Mouse (Mus musculus): Measurements from ENCODE around the gene Tm6sf2. TPM values are rescaled to one million over a fixed set of nuclear protein-coding genes. Genes with fewer than 3 reads are reported as not detected.

Gene Tm6sf2
- 0.95 and 1.6 TPM in 2 replicates for polyA plus RNA-seq (2014; fragmentation: Nextera tagmentation; extraction: Ambion mirVana)

GRCm38 (mm10) chr8:70072441-70073069, at the start of gene Tm6sf2:
Tm6sf2 (plus strand) TSS chr8:70072924.
- no peaks in the 10 kb centered on the region for H3K4me1 ChIP-seq (ENCODE audit: control insufficient read depth, insufficient read depth, low read length)
- no peak within 1 kb of the TSS for H3K27ac ChIP-seq (ENCODE audit: low read depth, low read length)
- no peak within 1 kb of the TSS for H3K4me3 ChIP-seq (ENCODE audit: low read depth, low read length)
- 8% methylated on average over 23 of the region's 27 CpGs for WGBS
- ATAC-seq (ENCODE audit: low FRiP score) (no peak; the same call in 1 of the 2 replicates), DNase-seq (ENCODE audit: low spot score, missing footprints) (no peak)
- no peak within 1 kb of the TSS for H3K4me2 ChIP-seq
- H3K9me3 ChIP-seq (ENCODE audit: control insufficient read depth, low read length), result no peaks in the 10 kb centered on the region
- H3K27me3 ChIP-seq (ENCODE audit: control insufficient read depth, insufficient read depth, low read length), result no peaks in the 10 kb centered on the region
- H3K36me3 ChIP-seq (ENCODE audit: control insufficient read depth, insufficient read depth, low read length), result peaks cover 19% of the 10 kb centered on the region
- H3K9ac ChIP-seq (ENCODE audit: low read length), result no peak within 1 kb of the TSS

- Histone ChIP-seq H3K9me3 (ENCODE audit: control insufficient read depth, low read length) (no peaks in the 10 kb centered on the region), H3K4me2 (no peak overlapping the region), H3K4me3 (ENCODE audit: low read depth, low read length) (no peak overlapping the region), H3K4me1 (ENCODE audit: control insufficient read depth, insufficient read depth, low read length) (no peaks in the 10 kb centered on the region), H3K27me3 (ENCODE audit: control insufficient read depth, insufficient read depth, low read length) (no peaks in the 10 kb centered on the region), H3K9ac (ENCODE audit: low read length) (no peak overlapping the region), H3K36me3 (ENCODE audit: control insufficient read depth, insufficient read depth, low read length) (peaks cover 67% of the 10 kb centered on the region), H3K27ac (ENCODE audit: low read depth, low read length) (no peak overlapping the region)
- peak; percentile 71 for DNase-seq (ENCODE audit: low spot score, missing footprints)
- ATAC-seq (ENCODE audit: low FRiP score), result no peak
- 88% methylated on average over 8 of the region's 8 CpGs for WGBS
These were observed 49.1 kb upstream of the Tm6sf2 start for GRCm38 (mm10) chr8:70023596-70023995.

- DNase-seq (ENCODE audit: low spot score, missing footprints) (no peak), ATAC-seq (ENCODE audit: low FRiP score) (no peak)
- H3K27ac ChIP-seq (ENCODE audit: low read depth, low read length), result no peak overlapping the region
- no peak overlapping the region for H3K9ac ChIP-seq (ENCODE audit: low read length)
- H3K4me2 ChIP-seq, result no peak overlapping the region
- no peaks in the 10 kb centered on the region for H3K4me1 ChIP-seq (ENCODE audit: control insufficient read depth, insufficient read depth, low read length)
- peaks cover 58% of the 10 kb centered on the region for H3K36me3 ChIP-seq (ENCODE audit: control insufficient read depth, insufficient read depth, low read length)
- no peaks in the 10 kb centered on the region for H3K27me3 ChIP-seq (ENCODE audit: control insufficient read depth, insufficient read depth, low read length)
- WGBS, result 88% methylated on average over 2 of the region's 2 CpGs
- H3K4me3 ChIP-seq (ENCODE audit: low read depth, low read length), result no peak overlapping the region
- H3K9me3 ChIP-seq (ENCODE audit: control insufficient read depth, low read length), result no peaks in the 10 kb centered on the region
These were observed 46.6 kb upstream of the Tm6sf2 start for GRCm38 (mm10) chr8:70026151-70026550.

- Histone ChIP-seq H3K27ac (ENCODE audit: low read depth, low read length) (no peak overlapping the region), H3K4me2 (no peak overlapping the region), H3K4me1 (ENCODE audit: control insufficient read depth, insufficient read depth, low read length) (no peaks in the 10 kb centered on the region), H3K36me3 (ENCODE audit: control insufficient read depth, insufficient read depth, low read length) (peaks cover 36% of the 10 kb centered on the region), H3K9ac (ENCODE audit: low read length) (no peak overlapping the region), H3K27me3 (ENCODE audit: control insufficient read depth, insufficient read depth, low read length) (no peaks in the 10 kb centered on the region), H3K9me3 (ENCODE audit: control insufficient read depth, low read length) (no peaks in the 10 kb centered on the region), H3K4me3 (ENCODE audit: low read depth, low read length) (no peak overlapping the region)
- 95% methylated on average over 1 of the region's 1 CpGs for WGBS
- ATAC-seq (ENCODE audit: low FRiP score), result no peak
- DNase-seq (ENCODE audit: low spot score, missing footprints), result no peak
These were observed 42.5 kb upstream of the Tm6sf2 start for GRCm38 (mm10) chr8:70030255-70030654.

- no peak overlapping the region for H3K4me3 ChIP-seq (ENCODE audit: low read depth, low read length)
- H3K27me3 ChIP-seq (ENCODE audit: control insufficient read depth, insufficient read depth, low read length), result no peaks in the 10 kb centered on the region
- ATAC-seq (ENCODE audit: low FRiP score), result no peak
- H3K4me2 ChIP-seq, result no peak overlapping the region
- WGBS, result 98% methylated on average over 1 of the region's 1 CpGs
- no peak for DNase-seq (ENCODE audit: low spot score, missing footprints)
- no peak overlapping the region for H3K9ac ChIP-seq (ENCODE audit: low read length)
- no peak overlapping the region for H3K27ac ChIP-seq (ENCODE audit: low read depth, low read length)
- 0 out of 2 replicates have a peak, but pooled peaks cover 2% of the 10 kb centered on the region for H3K36me3 ChIP-seq (ENCODE audit: control insufficient read depth, insufficient read depth, low read length)
- no peaks in the 10 kb centered on the region for H3K9me3 ChIP-seq (ENCODE audit: control insufficient read depth, low read length)
- peaks cover 17% of the 10 kb centered on the region for H3K4me1 ChIP-seq (ENCODE audit: control insufficient read depth, insufficient read depth, low read length)
These were observed 34.7 kb upstream of the Tm6sf2 start for GRCm38 (mm10) chr8:70037994-70038393.

- no peaks in the 10 kb centered on the region for H3K36me3 ChIP-seq (ENCODE audit: control insufficient read depth, insufficient read depth, low read length)
- H3K4me1 ChIP-seq (ENCODE audit: control insufficient read depth, insufficient read depth, low read length), result peaks cover 23% of the 10 kb centered on the region
- H3K9me3 ChIP-seq (ENCODE audit: control insufficient read depth, low read length), result no peaks in the 10 kb centered on the region
- DNase-seq (ENCODE audit: low spot score, missing footprints), result peak; percentile 91
- no peaks in the 10 kb centered on the region for H3K27me3 ChIP-seq (ENCODE audit: control insufficient read depth, insufficient read depth, low read length)
- no peak overlapping the region for H3K27ac ChIP-seq (ENCODE audit: low read depth, low read length)
- H3K4me2 ChIP-seq, result peak overlapping the region; percentile 50
- WGBS, result 1% methylated on average over 47 of the region's 47 CpGs
- H3K9ac ChIP-seq (ENCODE audit: low read length), result peak overlapping the region; percentile 90
- no peak for ATAC-seq (ENCODE audit: low FRiP score)
- peak overlapping the region; percentile 86 for H3K4me3 ChIP-seq (ENCODE audit: low read depth, low read length)
These were observed 30.7 kb upstream of the Tm6sf2 start for GRCm38 (mm10) chr8:70041885-70042546.

- Histone ChIP-seq H3K27me3 (ENCODE audit: control insufficient read depth, insufficient read depth, low read length) (no peaks in the 10 kb centered on the region), H3K9ac (ENCODE audit: low read length) (peak within 1 kb of the TSS; percentile 90), H3K4me2 (peak within 1 kb of the TSS; percentile 87), H3K27ac (ENCODE audit: low read depth, low read length) (peak within 1 kb of the TSS; percentile 5; the same call in 1 of the 2 replicates), H3K4me3 (ENCODE audit: low read depth, low read length) (peak within 1 kb of the TSS; percentile 86), H3K36me3 (ENCODE audit: control insufficient read depth, insufficient read depth, low read length) (no peaks in the 10 kb centered on the region), H3K9me3 (ENCODE audit: control insufficient read depth, low read length) (no peaks in the 10 kb centered on the region), H3K4me1 (ENCODE audit: control insufficient read depth, insufficient read depth, low read length) (peaks cover 23% of the 10 kb centered on the region)
- peak; percentile 98 for ATAC-seq (ENCODE audit: low FRiP score)
- WGBS, result under 1% methylated on average over 64 of the region's 65 CpGs
- DNase-seq (ENCODE audit: low spot score, missing footprints), result peak; percentile 99
These were observed 29.9 kb upstream of the Tm6sf2 start, which contains the start of the genes Mau2 and Sugp1 for GRCm38 (mm10) chr8:70042583-70043455. Mau2 (minus strand) TSS chr8:70042734. Sugp1 (plus strand) TSS chr8:70042813.

GRCm38 (mm10) chr8:70043996-70044395, 28.7 kb upstream of the Tm6sf2 start:
- Histone ChIP-seq H3K9ac (ENCODE audit: low read length) (no peak overlapping the region), H3K4me3 (ENCODE audit: low read depth, low read length) (no peak overlapping the region), H3K4me2 (no peak overlapping the region), H3K27me3 (ENCODE audit: control insufficient read depth, insufficient read depth, low read length) (no peaks in the 10 kb centered on the region), H3K9me3 (ENCODE audit: control insufficient read depth, low read length) (no peaks in the 10 kb centered on the region), H3K36me3 (ENCODE audit: control insufficient read depth, insufficient read depth, low read length) (no peaks in the 10 kb centered on the region), H3K4me1 (ENCODE audit: control insufficient read depth, insufficient read depth, low read length) (peaks cover 23% of the 10 kb centered on the region), H3K27ac (ENCODE audit: low read depth, low read length) (no peak overlapping the region)
- no peak for DNase-seq (ENCODE audit: low spot score, missing footprints)
- WGBS, result 89% methylated on average over 5 of the region's 5 CpGs
- no peak for ATAC-seq (ENCODE audit: low FRiP score)
